Mouse (Mus musculus): ENCODE measurements around the gene Ppp1r12b.

DNA sequence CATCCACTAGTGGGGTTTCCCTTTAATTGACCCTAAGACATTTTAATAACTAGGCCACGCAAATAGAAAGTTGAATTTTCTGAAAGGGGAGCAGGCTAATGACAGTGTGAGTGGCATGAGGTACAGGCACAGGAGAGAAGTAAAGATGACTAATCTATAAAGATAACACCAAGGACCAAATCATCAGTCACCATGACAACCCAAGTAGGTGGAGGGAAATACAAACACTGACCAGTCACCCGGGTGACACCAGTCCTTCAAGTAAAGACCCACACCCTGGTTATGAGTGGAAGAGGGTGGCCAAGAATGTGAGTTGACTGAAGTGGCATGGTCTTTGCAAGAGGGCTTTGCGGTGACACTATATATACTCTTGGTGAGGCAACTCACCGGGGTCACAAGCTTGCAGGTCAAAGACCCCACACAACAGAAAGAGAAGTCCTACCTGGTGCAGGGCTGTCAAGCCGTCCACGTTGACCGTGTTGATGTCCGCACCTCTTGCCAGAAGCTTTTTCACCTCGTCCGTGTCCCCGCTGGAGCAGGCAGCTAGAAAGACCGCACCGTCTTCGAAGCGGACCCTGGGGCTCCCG lies 599 bp downstream of the Ppp1r12b start:
- TF ChIP-seq SIN3A (IDR thresholded peaks at IDR 0.05; ENCODE audit: low read length) (peak; percentile 17; the same call in 1 of the 2 replicates), CTCF (conservative IDR thresholded peaks at IDR 0.05 in 1 of 2, IDR thresholded peaks at IDR 0.05 in 1 of 2; ENCODE audit: low read depth in 2 of 2, low read length in 2 of 2) (no peak), POLR2AphosphoS2 (IDR thresholded peaks at IDR 0.05; ENCODE audit: low read depth, low read length) (no peak), EP300 (IDR thresholded peaks at IDR 0.05; ENCODE audit: low read length) (no peak), TBP (conservative IDR thresholded peaks at IDR 0.05; ENCODE audit: low read depth, low read length) (no peak), POLR2A (IDR thresholded peaks at IDR 0.05; ENCODE audit: low read depth, low read length) (no peak), ZNF384 (IDR thresholded peaks at IDR 0.05; ENCODE audit: low read depth, low read length) (no peak)

Data from CH12.LX (cell line).